Mouse (Mus musculus) urinary bladder, postnatal 14 days (tissue): ENCODE measurements around the gene Gimap5.

Experiments used
- DNase-seq: peaks from one replicate; pipeline ENCODE4 v3.0.0; 2021; ENCODE audit warnings: low spot score

Gene Gimap5

GRCm38 (mm10) chr6:48740501-48741169 is 5.4 kb upstream of the Gimap5 start:
- no peak for DNase-seq

GRCm38 (mm10) chr6:48741273-48741672 is 4.7 kb upstream of the Gimap5 start:
- no peak for DNase-seq

- no peak for DNase-seq
Observed at GRCm38 (mm10) chr6:48741711-48742206, 4.2 kb upstream of the Gimap5 start.

GRCm38 (mm10) chr6:48742422-48743351 is 3.3 kb upstream of the Gimap5 start:
- DNase-seq, result no peak

- no peak for DNase-seq
Observed at GRCm38 (mm10) chr6:48745490-48745889, 507 bp upstream of the Gimap5 start.

- peak; percentile 24 for DNase-seq
Observed at GRCm38 (mm10) chr6:48747091-48747966, 1.3 kb downstream of the Gimap5 start.

GRCm38 (mm10) chr6:48763567-48764270 is 17.7 kb downstream of the Gimap5 start:
- DNase-seq, result no peak

GRCm38 (mm10) chr6:48764496-48764895 is 18.5 kb downstream of the Gimap5 start:
- no peak for DNase-seq

- DNase-seq, result no peak
Observed at GRCm38 (mm10) chr6:48768178-48768869, 22.3 kb downstream of the Gimap5 start.

- DNase-seq, result no peak
Observed at GRCm38 (mm10) chr6:48768933-48769332, 22.9 kb downstream of the Gimap5 start.

GRCm38 (mm10) chr6:48770696-48771095 is 24.7 kb downstream of the Gimap5 start, which contains the start of gene Gimap3:
Gene Gimap3, minus strand, starts transcription at chr6:48770851.
- DNase-seq, result no peak

- DNase-seq, result peak; percentile 81
Observed at GRCm38 (mm10) chr6:48772030-48772429, 26.0 kb downstream of the Gimap5 start.

- DNase-seq, result no peak
Observed at GRCm38 (mm10) chr6:48784406-48784805, 38.4 kb downstream of the Gimap5 start.

GRCm38 (mm10) chr6:48785189-48785588 is 39.2 kb downstream of the Gimap5 start:
- peak; percentile 45 for DNase-seq

- no peak for DNase-seq
Observed at GRCm38 (mm10) chr6:48785601-48786000, 39.6 kb downstream of the Gimap5 start.

GRCm38 (mm10) chr6:48787867-48788266 is 41.9 kb downstream of the Gimap5 start:
- no peak for DNase-seq

GRCm38 (mm10) chr6:48801897-48802296 is 55.9 kb downstream of the Gimap5 start:
- no peak for DNase-seq

GRCm38 (mm10) chr6:48803406-48804051 is 57.5 kb downstream of the Gimap5 start:
- no peak for DNase-seq
